In the genomic region with DNA sequence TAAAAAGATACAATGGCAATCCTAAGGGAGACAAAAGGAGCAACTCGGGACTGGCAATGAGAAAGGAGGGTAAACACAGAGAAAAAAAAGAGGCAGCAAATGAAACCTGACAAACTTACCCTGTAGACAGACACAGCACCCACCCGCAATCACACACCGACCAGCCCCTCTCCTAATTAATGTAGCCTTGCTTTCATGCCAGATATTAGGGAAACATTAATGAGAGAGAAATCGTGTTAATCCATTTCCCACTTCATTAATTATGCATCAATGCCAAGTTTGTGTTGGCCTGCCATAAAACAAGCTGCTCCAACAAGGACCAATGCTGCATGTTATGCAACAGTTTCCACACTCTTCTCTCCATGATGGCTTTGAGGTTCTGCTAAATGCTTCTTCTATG, we compare ENCODE assay signal across 1 mouse cellular context.
TF ChIP-seq lines count a peak whose summit lies in the region.

No protein-coding gene starts in this region.

TF ChIP-seq in CH12.LX, 34 proteins besides CTCF, POLR2A, EP300 and RAD21 (continued from another document):
- no peak for TF ChIP-seq PAX5 (IDR thresholded peaks at IDR 0.05; ENCODE audit: low read length)
